Mouse (Mus musculus): ENCODE results near the gene Slc4a5. TPM values are rescaled to one million over a fixed set of nuclear protein-coding genes. Genes with fewer than 3 reads are reported as not detected.

Slc4a5 gene
- polyA plus RNA-seq, 1 experiment, result 0.05 TPM

GRCm38 (mm10) chr6:83246750-83247149, 27.1 kb downstream of the Slc4a5 start:
- 93% methylated on average over 4 of the region's 4 CpGs for WGBS

GRCm38 (mm10) chr6:83247153-83247552, 27.5 kb downstream of the Slc4a5 start:
- DNase-seq (ENCODE audit: low read depth in 1 of 2, low spot score in 2 of 2), result no peak
- H3K36me3 ChIP-seq (ENCODE audit: control insufficient read depth, insufficient read depth, low read length), result no peaks in the 10 kb centered on the region
- no peaks in the 10 kb centered on the region for H3K4me1 ChIP-seq (ENCODE audit: control insufficient read depth, insufficient read depth, insufficient read length)
- H3K27me3 ChIP-seq (ENCODE audit: control insufficient read depth, insufficient read depth, low read length), result no peaks in the 10 kb centered on the region
- 97% methylated on average over 2 of the region's 2 CpGs for WGBS
- TF ChIP-seq POLR2A (IDR thresholded peaks at IDR 0.05; ENCODE audit: low read depth, low read length) (no peak), CTCF (IDR thresholded peaks at IDR 0.05; ENCODE audit: extremely low read depth, insufficient read depth, insufficient read length, insufficient replicate concordance) (no peak)
- H3K27ac ChIP-seq (ENCODE audit: insufficient read depth, low read length), result no peak overlapping the region
- H3K4me3 ChIP-seq (ENCODE audit: extremely low read depth, insufficient read depth, insufficient read length), result no peak overlapping the region

More at GRCm38 (mm10) chr6:83246750-83247149, 27.1 kb downstream of the Slc4a5 start:
- H3K4me1 ChIP-seq (ENCODE audit: control insufficient read depth, insufficient read depth, insufficient read length), result no peaks in the 10 kb centered on the region
- no peaks in the 10 kb centered on the region for H3K36me3 ChIP-seq (ENCODE audit: control insufficient read depth, insufficient read depth, low read length)
- TF ChIP-seq CTCF (IDR thresholded peaks at IDR 0.05; ENCODE audit: extremely low read depth, insufficient read depth, insufficient read length, insufficient replicate concordance), result no peak
- no peak for TF ChIP-seq POLR2A (IDR thresholded peaks at IDR 0.05; ENCODE audit: low read depth, low read length)
- H3K27ac ChIP-seq (ENCODE audit: insufficient read depth, low read length), result no peak overlapping the region
- DNase-seq (ENCODE audit: low read depth in 1 of 2, low spot score in 2 of 2), result no peak
- H3K4me3 ChIP-seq (ENCODE audit: extremely low read depth, insufficient read depth, insufficient read length), result no peak overlapping the region
- H3K27me3 ChIP-seq (ENCODE audit: control insufficient read depth, insufficient read depth, low read length), result no peaks in the 10 kb centered on the region

GRCm38 (mm10) chr6:83254242-83254641, 34.6 kb downstream of the Slc4a5 start:
- WGBS, result 81% methylated on average over 7 of the region's 7 CpGs
- no peak for TF ChIP-seq CTCF (IDR thresholded peaks at IDR 0.05; ENCODE audit: extremely low read depth, insufficient read depth, insufficient read length, insufficient replicate concordance)
- no peak for TF ChIP-seq POLR2A (IDR thresholded peaks at IDR 0.05; ENCODE audit: low read depth, low read length)
- Histone ChIP-seq H3K27me3 (ENCODE audit: control insufficient read depth, insufficient read depth, low read length) (no peaks in the 10 kb centered on the region), H3K4me3 (ENCODE audit: extremely low read depth, insufficient read depth, insufficient read length) (no peak overlapping the region), H3K27ac (ENCODE audit: insufficient read depth, low read length) (no peak overlapping the region), H3K36me3 (ENCODE audit: control insufficient read depth, insufficient read depth, low read length) (no peaks in the 10 kb centered on the region), H3K4me1 (ENCODE audit: control insufficient read depth, insufficient read depth, insufficient read length) (no peaks in the 10 kb centered on the region)
- no peak for DNase-seq (ENCODE audit: low read depth in 1 of 2, low spot score in 2 of 2)

DNA sequence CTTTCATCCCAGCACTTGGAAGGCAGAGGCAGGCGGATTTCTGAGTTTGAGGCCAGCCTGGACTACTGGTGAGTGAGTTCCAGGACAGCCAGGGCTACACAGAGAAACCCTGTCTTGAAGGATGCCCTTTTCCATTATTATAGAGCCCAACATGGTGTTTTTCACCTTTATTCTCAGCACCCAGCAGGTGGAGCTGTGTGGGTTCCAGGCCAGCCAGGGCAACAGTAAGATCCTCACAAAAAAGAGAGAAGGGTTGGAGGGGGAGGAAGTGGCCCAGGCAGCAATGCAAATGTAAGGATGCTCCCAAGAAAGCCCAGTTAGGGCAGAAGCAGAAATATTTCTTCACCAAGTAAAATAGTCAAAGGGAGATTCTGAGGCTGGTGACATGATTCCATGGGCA, 44.9 kb downstream of the Slc4a5 start:
- DNase-seq (ENCODE audit: low read depth in 1 of 2, low spot score in 2 of 2), result no peak
- Histone ChIP-seq H3K27ac (ENCODE audit: insufficient read depth, low read length) (no peak overlapping the region), H3K4me3 (ENCODE audit: extremely low read depth, insufficient read depth, insufficient read length) (no peak overlapping the region), H3K27me3 (ENCODE audit: control insufficient read depth, insufficient read depth, low read length) (no peaks in the 10 kb centered on the region), H3K4me1 (ENCODE audit: control insufficient read depth, insufficient read depth, insufficient read length) (no peaks in the 10 kb centered on the region), H3K36me3 (ENCODE audit: control insufficient read depth, insufficient read depth, low read length) (no peaks in the 10 kb centered on the region)
- TF ChIP-seq POLR2A (IDR thresholded peaks at IDR 0.05; ENCODE audit: low read depth, low read length), result no peak
- TF ChIP-seq CTCF (IDR thresholded peaks at IDR 0.05; ENCODE audit: extremely low read depth, insufficient read depth, insufficient read length, insufficient replicate concordance), result no peak
- WGBS, result 79% methylated on average over 1 of the region's 1 CpGs

DNA sequence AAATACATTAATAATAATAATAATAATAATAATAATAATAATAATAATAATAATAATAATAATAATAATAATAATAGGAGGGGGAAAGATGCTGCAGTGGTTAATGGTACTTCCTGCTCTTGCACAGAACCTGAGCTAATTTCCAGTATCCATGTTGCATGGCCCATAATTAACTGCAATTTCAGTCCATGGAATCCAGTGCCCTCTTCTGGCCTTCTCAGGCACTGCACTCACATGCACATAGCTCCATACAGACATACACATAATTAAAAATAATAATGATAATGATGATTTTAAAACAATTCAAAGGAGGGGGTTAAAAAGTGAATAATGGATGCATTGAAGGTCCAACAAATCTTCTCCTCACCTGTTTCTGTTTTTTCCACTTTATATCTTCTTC, 45.6 kb downstream of the Slc4a5 start:
- DNase-seq (ENCODE audit: low read depth in 1 of 2, low spot score in 2 of 2), result no peak
- no peaks in the 10 kb centered on the region for H3K4me1 ChIP-seq (ENCODE audit: control insufficient read depth, insufficient read depth, insufficient read length)
- no peaks in the 10 kb centered on the region for H3K27me3 ChIP-seq (ENCODE audit: control insufficient read depth, insufficient read depth, low read length)
- H3K4me3 ChIP-seq (ENCODE audit: extremely low read depth, insufficient read depth, insufficient read length), result no peak overlapping the region
- H3K36me3 ChIP-seq (ENCODE audit: control insufficient read depth, insufficient read depth, low read length), result no peaks in the 10 kb centered on the region
- no peak for TF ChIP-seq POLR2A (IDR thresholded peaks at IDR 0.05; ENCODE audit: low read depth, low read length)
- TF ChIP-seq CTCF (IDR thresholded peaks at IDR 0.05; ENCODE audit: extremely low read depth, insufficient read depth, insufficient read length, insufficient replicate concordance), result no peak
- H3K27ac ChIP-seq (ENCODE audit: insufficient read depth, low read length), result no peak overlapping the region

DNA sequence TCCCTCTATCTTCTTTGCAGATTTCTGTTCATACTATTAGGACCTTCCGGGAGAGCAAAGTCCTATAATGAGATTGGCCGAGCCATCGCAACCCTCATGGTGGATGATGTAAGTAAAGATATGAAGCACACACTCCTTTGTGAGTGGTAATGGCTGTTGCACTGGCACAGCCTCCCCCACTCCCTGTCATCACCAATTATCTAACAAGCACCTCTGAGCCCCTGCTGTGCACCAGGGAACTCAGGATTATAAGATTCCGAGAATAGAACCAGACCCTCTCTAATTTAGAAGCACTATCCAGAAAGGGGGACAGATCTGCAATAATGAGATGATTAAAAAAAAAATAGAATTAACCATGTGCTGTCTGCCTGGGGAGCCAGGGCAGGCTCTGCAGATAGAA, 46.0 kb downstream of the Slc4a5 start:
- H3K27me3 ChIP-seq (ENCODE audit: control insufficient read depth, insufficient read depth, low read length), result no peaks in the 10 kb centered on the region
- TF ChIP-seq CTCF (IDR thresholded peaks at IDR 0.05; ENCODE audit: extremely low read depth, insufficient read depth, insufficient read length, insufficient replicate concordance) (no peak), POLR2A (IDR thresholded peaks at IDR 0.05; ENCODE audit: low read depth, low read length) (no peak)
- DNase-seq (ENCODE audit: low read depth in 1 of 2, low spot score in 2 of 2), result no peak
- no peaks in the 10 kb centered on the region for H3K4me1 ChIP-seq (ENCODE audit: control insufficient read depth, insufficient read depth, insufficient read length)
- H3K27ac ChIP-seq (ENCODE audit: insufficient read depth, low read length), result no peak overlapping the region
- no peak overlapping the region for H3K4me3 ChIP-seq (ENCODE audit: extremely low read depth, insufficient read depth, insufficient read length)
- WGBS, result 94% methylated on average over 4 of the region's 4 CpGs
- H3K36me3 ChIP-seq (ENCODE audit: control insufficient read depth, insufficient read depth, low read length), result no peaks in the 10 kb centered on the region

DNA sequence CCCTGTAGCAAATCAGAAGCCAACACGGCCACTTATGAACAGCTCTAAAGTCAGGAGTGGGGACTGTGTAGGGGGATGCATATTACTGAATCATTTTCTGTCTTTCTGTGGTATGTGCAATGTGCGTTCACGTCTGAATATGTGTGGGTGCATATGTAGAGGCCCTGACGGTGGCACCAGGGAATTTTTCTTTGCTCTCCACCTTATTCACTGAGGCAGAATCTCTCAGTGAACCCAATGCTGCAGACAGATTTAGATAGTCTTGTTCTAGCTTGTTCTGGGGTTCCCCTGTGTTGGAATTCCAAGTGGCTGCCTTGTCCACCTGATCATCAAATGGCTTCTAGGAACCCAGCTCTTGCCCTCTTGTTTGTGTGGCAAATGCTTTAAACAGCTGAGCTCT, 48.0 kb downstream of the Slc4a5 start:
- TF ChIP-seq POLR2A (IDR thresholded peaks at IDR 0.05; ENCODE audit: low read depth, low read length), result no peak
- TF ChIP-seq CTCF (IDR thresholded peaks at IDR 0.05; ENCODE audit: extremely low read depth, insufficient read depth, insufficient read length, insufficient replicate concordance), result no peak
- no peaks in the 10 kb centered on the region for H3K27me3 ChIP-seq (ENCODE audit: control insufficient read depth, insufficient read depth, low read length)
- no peaks in the 10 kb centered on the region for H3K4me1 ChIP-seq (ENCODE audit: control insufficient read depth, insufficient read depth, insufficient read length)
- H3K4me3 ChIP-seq (ENCODE audit: extremely low read depth, insufficient read depth, insufficient read length), result no peak overlapping the region; the same call in 1 of the 2 replicates
- WGBS, result 60% methylated on average over 4 of the region's 4 CpGs
- no peak overlapping the region for H3K27ac ChIP-seq (ENCODE audit: insufficient read depth, low read length)
- H3K36me3 ChIP-seq (ENCODE audit: control insufficient read depth, insufficient read depth, low read length), result no peaks in the 10 kb centered on the region
- DNase-seq (ENCODE audit: low read depth in 1 of 2, low spot score in 2 of 2), result no peak

All from spleen, adult 2 months (tissue).